Mouse (Mus musculus): Measurements from ENCODE around the gene Cmtr2.

Gene Cmtr2

GRCm38 (mm10) chr8:110265796-110266305 lies 50.4 kb downstream of the Cmtr2 start:
- CTCF ChIA-PET = no interaction called here

- CTCF ChIA-PET = no interaction called here
These were observed 51.3 kb downstream of the Cmtr2 start, which contains the start of gene Hydin for GRCm38 (mm10) chr8:110266741-110267140. TSS of gene Hydin (plus strand) at chr8:110266977.

GRCm38 (mm10) chr8:110267268-110267667 lies 51.8 kb downstream of the Cmtr2 start:
- CTCF ChIA-PET = no interaction called here

DNA sequence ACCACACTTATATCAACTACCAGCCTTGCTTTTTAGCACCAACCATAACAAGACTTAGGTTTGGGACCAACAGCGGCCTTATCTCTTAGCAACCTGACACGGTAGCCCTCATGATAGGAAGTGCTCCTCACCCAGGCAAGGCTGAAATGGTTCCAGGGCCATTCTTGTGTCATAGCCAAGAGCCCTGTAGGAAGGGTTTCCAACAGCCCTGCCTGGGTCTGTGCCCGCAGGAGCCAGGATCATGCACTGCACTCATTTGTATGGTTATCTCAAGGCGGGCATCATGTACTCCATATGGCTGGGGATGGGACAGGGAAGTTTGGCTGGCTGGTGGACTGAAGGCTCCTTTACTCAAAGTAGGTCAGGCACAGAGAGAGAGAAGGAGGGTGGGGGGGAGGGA lies 55.2 kb downstream of the Cmtr2 start:
- CTCF ChIA-PET = no interaction called here

DNA sequence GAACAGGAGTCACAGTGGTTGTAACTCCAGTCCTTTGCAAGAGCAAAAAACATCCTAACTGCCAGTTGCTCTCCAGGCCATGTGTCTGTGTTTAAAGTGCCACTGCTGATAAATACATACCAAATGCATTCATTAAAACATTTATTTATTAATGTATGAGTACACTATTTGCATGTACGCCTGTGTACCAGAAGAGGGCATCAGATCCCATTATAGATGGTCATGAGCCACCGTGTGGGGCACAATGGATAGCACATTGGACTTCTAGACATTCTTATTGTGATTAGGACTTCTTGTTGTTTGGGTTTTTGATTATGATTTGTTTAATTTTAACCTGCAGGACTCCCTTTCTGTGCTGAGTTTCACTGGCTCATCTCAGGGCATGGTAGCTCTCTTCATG lies 57.9 kb downstream of the Cmtr2 start:
- CTCF ChIA-PET = no interaction called here
